Mouse (Mus musculus) CH12.LX (cell line): Measurements from ENCODE around the gene Hdac4. TPM values are rescaled to one million over a fixed set of nuclear protein-coding genes. Genes with fewer than 3 reads are reported as not detected.

Source experiments
- DNase-seq: peaks from one replicate; pipeline ENCODE4 v3.0.0-alpha.2; 2013; ENCODE audit errors: extremely low read depth
- H3K27ac ChIP-seq: 2 replicates; pipeline ENCODE4 v1.5.1; 2012; ENCODE audit warnings: low read depth, mild to moderate bottlenecking, control low read depth, moderate library complexity; ENCODE audit not compliant: insufficient read depth
- H3K27me3 ChIP-seq: replicated peaks from 2 replicates; pipeline ENCODE3; 2012; ENCODE audit warnings: inconsistent platforms
- H3K36me3 ChIP-seq, 2 experiments: replicated peaks in 1 of 2; 2 replicates each; pipeline versions ENCODE3 to v1.6.1; 2012; ENCODE audit warnings: inconsistent platforms in 1 of 2, low read length in 1 of 2, mild to moderate bottlenecking in 1 of 2, mixed read lengths in 1 of 2, moderate library complexity in 1 of 2; ENCODE audit not compliant: control insufficient read depth in 1 of 2, insufficient read depth in 1 of 2
- H3K4me1 ChIP-seq, 2 experiments: 2 replicates each; pipeline ENCODE4 v1.6.1; 2012; ENCODE audit warnings: inconsistent platforms in 1 of 2, moderate library complexity in 1 of 2; ENCODE audit not compliant: insufficient read depth in 2 of 2, control insufficient read depth in 1 of 2
- H3K4me2 ChIP-seq: 2 replicates; pipeline ENCODE4 v1.6.1; 2012; ENCODE audit warnings: low read depth, mild to moderate bottlenecking, control low read depth; ENCODE audit not compliant: poor library complexity, insufficient read depth, severe bottlenecking
- H3K4me3 ChIP-seq, 3 experiments: fragments of 150-350 bp in 1 of 3; sonication (generic) in 1 of 3; replicated peaks in 1 of 3; 2 replicates each; pipeline versions ENCODE3 to v1.5.1; 2011 to 2012; ENCODE audit warnings: low read depth in 2 of 3, low read length in 2 of 3, mild to moderate bottlenecking in 2 of 3, moderate library complexity in 2 of 3, control low read depth in 1 of 3, improper control_type of control experiment in 1 of 3, inconsistent platforms in 1 of 3, mixed read lengths in 1 of 3; ENCODE audit not compliant: poor library complexity in 1 of 3
- H3K79me2 ChIP-seq: replicated peaks from 2 replicates; pipeline ENCODE4 v1.6.1; 2012; ENCODE audit warnings: mild to moderate bottlenecking, moderate library complexity; ENCODE audit not compliant: control insufficient read depth, poor library complexity, insufficient read depth, severe bottlenecking; ENCODE audit errors: extremely low read depth
- H3K9ac ChIP-seq: 2 replicates; pipeline ENCODE4 v1.6.1; 2012; ENCODE audit warnings: low read depth, mild to moderate bottlenecking, control low read depth, moderate library complexity; ENCODE audit not compliant: insufficient read depth
- H3K9me3 ChIP-seq: replicated peaks from 2 replicates; pipeline ENCODE3; 2012; ENCODE audit warnings: low read length, inconsistent platforms, mixed read lengths
- BHLHE40 ChIP-seq: IDR thresholded peaks from 2 replicates; pipeline ENCODE4 v1.6.1; 2011; ENCODE audit warnings: mild to moderate bottlenecking, low read depth, low read length, improper control_type of control experiment
- CHD1 ChIP-seq: IDR thresholded peaks from 2 replicates; pipeline ENCODE4 v1.6.1; 2012; ENCODE audit warnings: low read depth, low read length, improper control_type of control experiment, inconsistent platforms
- CTCF ChIP-seq, 2 experiments: IDR thresholded peaks in 1 of 2; conservative IDR thresholded peaks in 1 of 2; 2 replicates each; pipeline ENCODE4 v1.5.1; 2011 to 2012; ENCODE audit warnings: low read depth in 2 of 2, low read length in 2 of 2, improper control_type of control experiment in 1 of 2, inconsistent platforms in 1 of 2, mild to moderate bottlenecking in 1 of 2, moderate library complexity in 1 of 2
- E2F4 ChIP-seq: IDR thresholded peaks from 2 replicates; pipeline ENCODE4 v1.6.1; 2011; ENCODE audit warnings: low read depth, low read length, improper control_type of control experiment; ENCODE audit not compliant: insufficient replicate concordance
- EP300 ChIP-seq: IDR thresholded peaks from 2 replicates; pipeline ENCODE4 v1.6.1; 2011; ENCODE audit warnings: low read length, improper control_type of control experiment
- GABPA ChIP-seq: IDR thresholded peaks from 2 replicates; pipeline ENCODE4 v1.6.1; 2012; ENCODE audit warnings: low read depth, low read length, improper control_type of control experiment, inconsistent platforms; ENCODE audit not compliant: insufficient replicate concordance
- HCFC1 ChIP-seq: IDR thresholded peaks from 2 replicates; pipeline ENCODE4 v1.6.1; 2012; ENCODE audit warnings: low read depth, mild to moderate bottlenecking, inconsistent platforms, low read length, improper control_type of control experiment
- IRF4 ChIP-seq: IDR thresholded peaks from 2 replicates; pipeline ENCODE4 v1.6.1; 2014; ENCODE audit warnings: low read depth, mild to moderate bottlenecking, inconsistent platforms, low read length, improper control_type of control experiment
- JUND ChIP-seq: conservative IDR thresholded peaks from 2 replicates; pipeline ENCODE4 v1.6.1; 2011; ENCODE audit warnings: low read depth, low read length, improper control_type of control experiment
- MAFK ChIP-seq: IDR thresholded peaks from 2 replicates; pipeline ENCODE4 v1.6.1; 2011; ENCODE audit warnings: low read length, improper control_type of control experiment; ENCODE audit not compliant: insufficient replicate concordance
- MAX ChIP-seq: IDR thresholded peaks from 2 replicates; pipeline ENCODE4 v1.6.1; 2011; ENCODE audit warnings: low read length, improper control_type of control experiment
- MAZ ChIP-seq: IDR thresholded peaks from 2 replicates; pipeline ENCODE4 v1.6.1; 2012; ENCODE audit warnings: low read depth, mild to moderate bottlenecking, inconsistent platforms, low read length, improper control_type of control experiment, moderate library complexity
- MEF2A ChIP-seq: IDR thresholded peaks from 2 replicates; pipeline ENCODE4 v1.6.1; 2014; ENCODE audit warnings: low read depth, mild to moderate bottlenecking, inconsistent platforms, low read length, improper control_type of control experiment, borderline replicate concordance
- MXI1 ChIP-seq: IDR thresholded peaks from 2 replicates; pipeline ENCODE4 v1.6.1; 2011; ENCODE audit warnings: mild to moderate bottlenecking, low read depth, low read length, improper control_type of control experiment
- MYC ChIP-seq: IDR thresholded peaks from 2 replicates; pipeline ENCODE4 v1.6.1; 2011; ENCODE audit warnings: low read depth, mild to moderate bottlenecking, improper control_type of control experiment, low read length
- NELFE ChIP-seq: IDR thresholded peaks from 2 replicates; pipeline ENCODE4 v1.6.1; 2011; ENCODE audit warnings: low read depth, low read length, improper control_type of control experiment
- NRF1 ChIP-seq: IDR thresholded peaks from 2 replicates; pipeline ENCODE4 v1.6.1; 2014; ENCODE audit warnings: low read depth, mild to moderate bottlenecking, inconsistent platforms, low read length, improper control_type of control experiment, moderate library complexity
- PAX5 ChIP-seq: IDR thresholded peaks from 2 replicates; pipeline ENCODE4 v1.6.1; 2012; ENCODE audit warnings: low read length, inconsistent platforms, mixed read lengths
- TBP ChIP-seq: conservative IDR thresholded peaks from 2 replicates; pipeline ENCODE4 v1.6.1; 2011; ENCODE audit warnings: low read depth, low read length, improper control_type of control experiment
- TCF12 ChIP-seq: IDR thresholded peaks from 2 replicates; pipeline ENCODE4 v1.6.1; 2014; ENCODE audit warnings: low read depth, mild to moderate bottlenecking, inconsistent platforms, low read length, improper control_type of control experiment
- ZKSCAN1 ChIP-seq: IDR thresholded peaks from 2 replicates; pipeline ENCODE4 v1.6.1; 2012; ENCODE audit warnings: low read depth, inconsistent platforms, low read length, improper control_type of control experiment, borderline replicate concordance
- ZMIZ1 ChIP-seq: IDR thresholded peaks from 2 replicates; pipeline ENCODE4 v1.6.1; 2012; ENCODE audit warnings: low read depth, mild to moderate bottlenecking, inconsistent platforms, low read length, improper control_type of control experiment
- dilution Hi-C: fragments of 300-500 bp; cut with MboI; formaldehyde crosslinking; loops from 2 replicates; pipeline ENCODE4 v1.14.3; 2020; ENCODE audit warnings: low sequenced_read_pairs; ENCODE audit not compliant: extremely low pct_unique_long_range_greater_than_20kb, extremely low pct_ligation_motif_present
- in situ Hi-C: fragments of 300-500 bp; cut with MboI; formaldehyde crosslinking; loops from 3 replicates; pipeline ENCODE4 v1.14.3; 2019; ENCODE audit warnings: low sequenced_read_pairs, low pct_ligation_motif_present, low pct_unique_long_range_greater_than_20kb, mixed read lengths
- polyA plus RNA-seq: library from polyadenylated mRNA; unstranded; fragments of >175 nt; gene quantifications from 2 replicates; pipeline ENCODE4 v1.2.1, GENCODE M21; 2012; ENCODE audit warnings: low read depth; ENCODE audit not compliant: insufficient read length
- total RNA-seq, 2 experiments: library from RNA; depleted of rRNA; stranded (reverse); fragments of 300-350 nt in 1 of 2; fragments of >200 nt in 1 of 2; gene quantifications; 2 replicates each; pipeline ENCODE4 v1.2.3; 2012 to 2014

The Hdac4 gene
- total and polyA plus RNA-seq, 3 experiments: 2.4 to 6.3 (median 4.3) TPM

DNA sequence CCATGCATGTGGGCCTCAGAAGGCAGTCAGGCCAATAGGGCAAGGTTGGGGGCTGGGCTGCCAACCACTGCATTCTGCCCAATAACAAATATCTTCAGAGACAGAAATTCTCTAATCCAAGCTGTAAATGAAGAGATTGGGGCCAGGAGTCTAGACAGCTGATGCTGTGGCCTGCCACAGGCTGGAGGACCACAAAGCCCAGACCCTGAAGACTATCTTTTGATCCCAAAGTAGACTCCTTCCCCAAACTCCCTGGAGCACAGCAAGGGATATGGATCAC lies 25.8 kb downstream of the Hdac4 start:
- no peaks in the 10 kb centered on the region for H3K79me2 ChIP-seq
- TF ChIP-seq NRF1 (no peak), HCFC1 (no peak), MAZ (no peak), TCF12 (no peak), GABPA (no peak), MEF2A (no peak), JUND (no peak), MAFK (no peak), BHLHE40 (no peak)
- TF ChIP-seq, all 38 proteins: peak for 0
- H3K27me3 ChIP-seq: no peaks in the 10 kb centered on the region
- H3K36me3 ChIP-seq: peaks cover 0 to 6% of the 10 kb centered on the region in 2 experiments
- in situ Hi-C loops: no loop called here
- no peak overlapping the region for H3K4me2 ChIP-seq
- peaks cover 0 to 1% of the 10 kb centered on the region in 2 experiments; a peak in 2 of 4 replicates for H3K4me1 ChIP-seq
- dilution Hi-C loops: no loop called here
- H3K4me3 ChIP-seq: no peak overlapping the region
- no peak overlapping the region for H3K27ac ChIP-seq
- no peaks in the 10 kb centered on the region for H3K9me3 ChIP-seq
- no peak overlapping the region for H3K9ac ChIP-seq
- DNase-seq: no peak

DNA sequence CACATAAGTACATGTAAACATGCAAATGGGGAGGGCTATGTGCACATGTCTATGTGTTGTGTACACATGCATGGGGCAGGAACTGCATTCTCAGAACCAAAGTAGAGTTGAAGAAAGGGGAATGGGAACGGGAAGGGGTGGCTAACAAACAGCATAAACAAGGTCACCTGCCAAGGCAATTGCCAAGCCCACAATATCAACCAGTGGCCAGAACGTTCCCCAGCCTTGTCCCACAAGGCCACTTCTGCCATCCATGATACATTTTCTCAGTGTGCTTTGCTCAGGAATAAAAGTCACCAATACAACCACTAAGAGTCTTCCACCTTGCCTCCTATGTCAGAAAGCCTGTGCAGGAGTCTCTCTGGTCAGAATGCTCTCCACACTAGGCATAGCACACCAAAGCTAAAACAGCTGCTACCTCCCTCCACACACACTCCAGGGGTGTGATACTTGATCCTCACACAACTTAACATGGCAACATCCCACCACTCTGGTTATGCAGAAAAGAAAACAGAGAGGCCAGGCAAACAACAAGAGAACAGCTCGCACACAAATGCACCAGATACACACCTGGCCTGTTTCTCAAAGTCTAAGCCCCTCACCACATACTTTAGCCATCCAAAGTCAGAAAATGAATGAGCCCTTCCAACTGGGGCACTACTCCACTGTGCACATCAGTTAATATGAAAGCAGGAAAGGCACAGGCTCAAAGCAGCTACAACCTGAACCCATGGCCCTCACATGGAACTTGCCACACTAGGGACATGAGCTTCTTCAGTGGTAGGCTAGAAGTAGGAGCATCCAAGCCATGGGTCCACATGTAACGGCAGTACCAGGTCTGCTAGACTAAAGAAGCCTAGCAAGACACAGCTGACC lies 26.4 kb downstream of the Hdac4 start:
- H3K4me3 ChIP-seq: no peak overlapping the region
- DNase-seq: no peak
- peaks cover 0 to 6% of the 10 kb centered on the region in 2 experiments for H3K36me3 ChIP-seq
- H3K79me2 ChIP-seq: no peaks in the 10 kb centered on the region
- H3K4me1 ChIP-seq: peaks cover 0 to 7% of the 10 kb centered on the region in 2 experiments; a peak in 2 of 4 replicates
- no peak overlapping the region for H3K9ac ChIP-seq
- H3K9me3 ChIP-seq: no peaks in the 10 kb centered on the region
- dilution Hi-C loops (no loop called here), in situ Hi-C loops (no loop called here)
- no peak for TF ChIP-seq CHD1
- no peak for TF ChIP-seq TCF12
- no peak for TF ChIP-seq E2F4
- TF ChIP-seq IRF4: no peak
- TF ChIP-seq MAX: no peak
- TF ChIP-seq TBP: no peak
- TF ChIP-seq CTCF (conservative IDR thresholded peaks at IDR 0.05 in 1 of 2, IDR thresholded peaks at IDR 0.05 in 1 of 2; ENCODE audit: low read depth in 2 of 2, low read length in 2 of 2): no peak
- TF ChIP-seq MAZ: no peak
- no peak for TF ChIP-seq EP300
- no peak for TF ChIP-seq PAX5
- TF ChIP-seq NELFE: no peak
- TF ChIP-seq HCFC1: no peak
- no peak for TF ChIP-seq ZKSCAN1
- TF ChIP-seq MYC: no peak
- no peak for TF ChIP-seq NRF1
- no peak for TF ChIP-seq ZMIZ1
- no peak for TF ChIP-seq MXI1
- no peak overlapping the region for H3K27ac ChIP-seq
- H3K4me2 ChIP-seq: no peak overlapping the region
- no peaks in the 10 kb centered on the region for H3K27me3 ChIP-seq
